Mouse (Mus musculus) MEL (cell line): ENCODE results near the gene Kmt5c.
A peak's percentile ranks its signal among the peaks of the same experiment; 100 is the strongest.

Experiments
- CTCF ChIP-seq, 3 experiments: IDR thresholded peaks in 2 of 3; conservative IDR thresholded peaks in 1 of 3; 2 replicates each; pipeline ENCODE4 v1.5.1; 2011 to 2012; ENCODE audit warnings: low read length in 3 of 3, low read depth in 2 of 3, mild to moderate bottlenecking in 2 of 3, improper control_type of control experiment in 1 of 3, inconsistent platforms in 1 of 3, mixed read lengths in 1 of 3, moderate library complexity in 1 of 3; ENCODE audit not compliant: control insufficient read depth in 1 of 3, insufficient read depth in 1 of 3, poor library complexity in 1 of 3, severe bottlenecking in 1 of 3
- EP300 ChIP-seq, 2 experiments: IDR thresholded peaks; 2 replicates each; pipeline ENCODE4 v1.6.1; 2011; ENCODE audit warnings: improper control_type of control experiment in 2 of 2, low read length in 2 of 2, low read depth in 1 of 2, mild to moderate bottlenecking in 1 of 2
- POLR2A ChIP-seq, 2 experiments: IDR thresholded peaks; 2 replicates each; pipeline ENCODE4 v1.6.1; 2011 to 2012; ENCODE audit warnings: low read length in 2 of 2, mild to moderate bottlenecking in 2 of 2, control low read depth in 1 of 2, improper control_type of control experiment in 1 of 2, low read depth in 1 of 2, moderate library complexity in 1 of 2; ENCODE audit not compliant: control insufficient read depth in 1 of 2, insufficient read depth in 1 of 2, poor library complexity in 1 of 2
- POLR2AphosphoS5 ChIP-seq: IDR thresholded peaks from 2 replicates; pipeline ENCODE4 v1.6.1; 2012; ENCODE audit warnings: low read depth, borderline replicate concordance, mild to moderate bottlenecking, inconsistent platforms, low read length, moderate library complexity, mixed read lengths
- TCF12 ChIP-seq: IDR thresholded peaks from 2 replicates; pipeline ENCODE4 v1.6.1; 2014; ENCODE audit warnings: low read depth, mild to moderate bottlenecking, inconsistent platforms, low read length, improper control_type of control experiment, moderate library complexity
- ZC3H11A ChIP-seq: IDR thresholded peaks from 2 replicates; pipeline ENCODE4 v1.6.1; 2012; ENCODE audit warnings: low read depth, mild to moderate bottlenecking, inconsistent platforms, low read length, improper control_type of control experiment

- TF ChIP-seq CTCF (IDR thresholded peaks at IDR 0.05 in 2 of 3, conservative IDR thresholded peaks at IDR 0.05 in 1 of 3; ENCODE audit: control insufficient read depth in 1 of 3, insufficient read depth in 1 of 3, low read depth in 2 of 3, low read length in 3 of 3, poor library complexity in 1 of 3, severe bottlenecking in 1 of 3): no peak
- TF ChIP-seq ZC3H11A: no peak
- TF ChIP-seq POLR2AphosphoS5: no peak
- TF ChIP-seq EP300 (IDR thresholded peaks at IDR 0.05; ENCODE audit: low read depth in 1 of 2, low read length in 2 of 2): peak; percentile 13 to 17; a peak in 1 of 4 replicates
- TF ChIP-seq POLR2A (IDR thresholded peaks at IDR 0.05; ENCODE audit: control insufficient read depth in 1 of 2, insufficient read depth in 1 of 2, low read depth in 1 of 2, low read length in 2 of 2, poor library complexity in 1 of 2): no peak
- no peak for TF ChIP-seq TCF12
Measured at GRCm38 (mm10) chr7:4731090-4731489, 8.8 kb upstream of the Kmt5c start.
